Mouse (Mus musculus) small intestine, adult 2 months (tissue): ENCODE measurements at regions not wholly inside any gene's neighbourhood (a gene's known extent, or its start where the extent isn't known, plus 50 kb on each side); places are given as distances from the start of the nearest gene placed in this dataset.

Experiments used
- CTCF ChIP-seq: fragments of 200-500 bp; IDR thresholded peaks from 2 replicates; pipeline ENCODE4 v1.5.1; 2012; ENCODE audit warnings: low read depth, mild to moderate bottlenecking, control low read depth, inconsistent platforms, low read length, moderate library complexity, mixed read lengths; ENCODE audit not compliant: insufficient replicate concordance, insufficient read length; ENCODE audit errors: extremely low read depth
- POLR2A ChIP-seq: fragments of 200-500 bp; IDR thresholded peaks from 2 replicates; pipeline ENCODE4 v1.6.1; 2012; ENCODE audit warnings: low read depth, mild to moderate bottlenecking, control low read depth, inconsistent platforms, low read length, moderate library complexity

GRCm38 (mm10) chr10:42106611-42107010 is 88.4 kb upstream of the Armc2 start:
- TF ChIP-seq POLR2A (no peak), CTCF (no peak)
